Mouse (Mus musculus) embryo, embryonic 11 days (tissue): ENCODE measurements at regions not wholly inside any gene's neighbourhood (a gene's known extent, or its start where the extent isn't known, plus 50 kb on each side); places are given as distances from the start of the nearest gene placed in this dataset.

Source experiments
- DNase-seq: peaks from one replicate; pipeline ENCODE4 v3.0.0-alpha.2; 2015

- DNase-seq: peak; percentile 57
Observed at GRCm38 (mm10) chr11:111583606-111584005, 517.6 kb downstream of the Kcnj2 start.

GRCm38 (mm10) chr11:111599456-111599855 is 533.5 kb downstream of the Kcnj2 start:
- DNase-seq: no peak

DNA sequence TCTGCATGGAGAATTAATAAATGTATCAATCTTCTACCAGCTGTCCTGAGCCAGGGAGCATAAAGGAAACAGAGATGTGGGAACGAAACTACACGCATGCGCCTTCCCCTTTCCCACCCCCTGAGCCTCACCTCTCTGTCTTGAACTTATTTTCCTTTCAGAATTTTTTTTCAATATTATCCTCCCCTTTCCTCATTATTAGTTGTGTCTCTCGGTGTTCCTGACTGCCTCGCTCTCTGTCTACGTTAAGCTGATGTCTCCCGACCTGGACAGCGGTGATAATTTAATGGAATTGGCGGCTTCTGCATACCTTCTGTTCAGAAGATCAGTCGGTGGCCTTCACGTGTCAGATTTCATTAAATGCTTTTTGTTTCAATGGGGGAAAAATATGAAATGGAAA is 539.2 kb downstream of the Kcnj2 start:
- no peak for DNase-seq

GRCm38 (mm10) chr11:111610522-111611015 is 544.6 kb downstream of the Kcnj2 start:
- DNase-seq: no peak

- DNase-seq: no peak
Observed at GRCm38 (mm10) chr11:111643603-111644002, 577.6 kb downstream of the Kcnj2 start.

- DNase-seq: peak; percentile 73
Observed at GRCm38 (mm10) chr11:111652882-111653281, 586.9 kb downstream of the Kcnj2 start.

DNA sequence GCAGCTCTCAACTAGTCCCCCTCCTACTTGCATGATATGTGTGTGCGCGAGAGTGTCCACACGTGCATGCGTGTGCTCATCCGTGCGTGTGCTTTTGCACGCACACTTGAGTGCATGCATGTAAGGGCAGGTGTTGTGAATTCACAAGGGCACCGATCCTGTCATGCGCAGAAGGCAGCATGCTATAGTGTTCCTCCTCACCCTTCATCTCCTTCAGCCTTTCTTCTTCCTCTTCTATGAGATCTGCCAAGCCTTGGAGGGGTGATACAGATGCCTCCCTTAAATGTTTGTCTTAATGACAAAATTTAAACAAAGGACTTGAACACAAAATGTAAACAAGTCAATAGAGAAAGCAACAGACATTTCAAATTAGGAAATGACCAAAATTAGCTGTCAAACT is 591.8 kb downstream of the Kcnj2 start:
- no peak for DNase-seq

DNA sequence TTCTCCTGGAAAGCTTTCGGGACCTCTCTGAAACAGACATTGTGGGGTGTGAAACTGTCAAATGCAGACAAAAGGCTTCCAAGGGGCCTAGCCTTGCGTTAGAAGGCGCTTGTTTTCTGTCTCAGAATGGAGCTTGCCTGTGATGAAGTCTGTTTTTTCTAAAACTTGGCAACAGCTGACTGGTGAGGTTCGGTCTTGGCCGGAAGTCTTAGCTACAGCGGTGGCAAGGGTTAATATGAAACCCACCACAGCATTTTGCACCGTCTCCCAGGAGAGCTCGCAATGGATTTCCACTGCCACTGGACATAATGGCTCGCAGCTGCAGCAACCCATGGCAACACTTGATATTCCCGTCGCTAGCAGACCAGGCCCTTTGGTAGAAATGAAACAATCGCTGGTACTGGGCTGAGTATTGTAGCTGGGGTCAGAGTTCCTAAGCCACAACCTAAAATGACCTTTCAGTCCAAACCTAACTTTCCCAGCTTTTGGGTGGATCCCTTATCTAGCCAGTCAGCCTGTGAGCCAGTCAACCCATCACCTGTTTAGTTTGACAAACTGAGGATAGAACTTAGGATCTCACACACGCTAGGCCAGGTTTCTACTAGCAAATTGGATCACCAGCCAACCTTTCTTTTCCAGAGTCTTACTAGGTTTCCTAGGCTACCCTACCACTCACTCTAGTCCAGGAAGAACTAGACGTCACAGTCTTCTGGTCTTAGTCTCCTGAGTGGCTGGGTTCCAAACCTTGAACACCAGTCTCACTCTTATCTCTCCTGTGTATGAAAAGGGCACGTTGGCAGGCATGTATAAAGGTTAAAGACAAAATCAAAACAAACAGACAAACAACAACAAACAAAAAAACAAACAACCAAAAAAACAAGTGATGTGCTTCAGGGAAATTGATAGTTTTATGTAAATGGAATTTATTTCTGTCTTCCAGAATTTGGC is 592.7 kb downstream of the Kcnj2 start:
- DNase-seq: peak; percentile 76

DNA sequence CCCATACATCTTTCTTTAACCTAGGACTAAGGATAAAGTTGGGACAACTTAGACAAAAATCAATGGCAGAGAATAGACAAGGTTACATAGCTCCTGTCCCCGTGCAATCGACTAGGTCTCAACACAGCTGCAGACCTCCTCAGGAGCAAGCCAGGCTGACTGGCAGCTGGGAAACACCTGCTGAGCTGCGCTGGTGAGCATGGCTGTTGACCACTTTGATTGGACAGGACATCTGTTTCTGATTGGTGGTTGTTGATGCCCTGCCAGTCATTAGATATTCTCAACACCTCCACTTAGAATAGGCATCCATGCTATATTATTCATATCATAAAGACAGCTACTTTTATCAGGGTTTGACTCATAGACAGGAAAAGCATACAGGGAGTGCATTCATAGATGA is 597.3 kb downstream of the Kcnj2 start:
- peak; percentile 35 for DNase-seq

GRCm38 (mm10) chr11:111666336-111666735 is 600.4 kb downstream of the Kcnj2 start:
- DNase-seq: peak; percentile 44

DNA sequence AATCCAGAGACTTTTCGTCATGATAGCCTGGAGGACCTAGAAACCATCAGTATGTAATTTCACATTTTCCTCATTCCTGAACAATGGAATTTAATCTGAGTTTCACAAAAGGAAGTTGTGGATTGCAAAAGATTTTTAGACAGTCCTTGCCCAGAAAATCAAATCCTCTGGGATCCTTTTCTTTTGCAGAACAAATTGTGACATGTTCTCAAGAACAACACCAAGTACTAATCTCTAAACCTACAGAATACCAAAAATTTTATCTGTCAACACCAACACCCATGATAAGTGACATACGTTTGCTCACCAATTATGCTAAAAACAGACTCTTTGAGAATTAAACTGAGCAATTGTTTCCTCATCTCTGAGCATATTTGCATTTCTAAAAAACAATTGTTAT is 605.9 kb downstream of the Kcnj2 start:
- DNase-seq: no peak

GRCm38 (mm10) chr11:111675673-111676072 is 609.7 kb downstream of the Kcnj2 start:
- no peak for DNase-seq

GRCm38 (mm10) chr11:111682341-111682740 is 616.4 kb downstream of the Kcnj2 start:
- DNase-seq: no peak

DNA sequence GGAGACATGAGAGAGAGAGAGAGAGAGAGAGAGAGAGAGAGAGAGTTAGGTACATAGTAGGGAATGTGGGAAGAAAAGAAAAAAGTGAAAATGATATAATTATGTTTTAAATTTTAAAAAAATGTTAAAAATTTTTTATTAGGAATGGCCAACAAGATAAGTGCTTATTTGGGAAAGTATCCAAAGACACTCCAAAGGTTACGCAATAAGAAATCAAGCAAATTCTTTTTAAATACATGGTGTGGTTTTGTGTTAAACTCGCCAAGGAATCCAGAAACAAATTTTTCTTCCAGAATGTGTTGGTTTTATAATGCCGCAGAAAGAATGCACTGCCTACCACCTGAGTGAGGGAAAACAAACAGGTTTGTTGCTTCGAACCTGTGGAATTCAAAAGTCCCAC is 617.9 kb downstream of the Kcnj2 start:
- no peak for DNase-seq

DNA sequence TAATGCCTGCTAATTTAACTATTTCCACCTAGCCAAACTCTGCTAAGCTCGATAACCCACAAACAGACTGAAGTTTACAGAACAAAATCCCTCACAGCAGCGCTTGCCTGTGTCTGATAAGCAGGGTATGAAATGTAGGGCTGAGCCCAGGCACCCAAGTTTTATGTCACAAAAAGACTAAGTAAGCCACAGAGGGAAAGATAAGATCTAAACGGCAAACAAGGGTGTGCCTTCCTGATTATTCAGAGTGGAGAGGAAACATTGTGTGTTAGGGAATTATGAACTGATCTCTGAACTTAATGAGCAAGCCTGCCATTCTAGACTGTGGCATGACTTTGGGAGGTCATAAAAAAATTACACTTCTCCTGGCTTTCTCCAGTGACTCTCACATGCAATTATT is 621.8 kb downstream of the Kcnj2 start:
- DNase-seq: no peak

- no peak for DNase-seq
Observed at GRCm38 (mm10) chr11:111688186-111688860, 622.4 kb downstream of the Kcnj2 start.

GRCm38 (mm10) chr11:111689899-111690298 is 623.9 kb downstream of the Kcnj2 start:
- no peak for DNase-seq

DNA sequence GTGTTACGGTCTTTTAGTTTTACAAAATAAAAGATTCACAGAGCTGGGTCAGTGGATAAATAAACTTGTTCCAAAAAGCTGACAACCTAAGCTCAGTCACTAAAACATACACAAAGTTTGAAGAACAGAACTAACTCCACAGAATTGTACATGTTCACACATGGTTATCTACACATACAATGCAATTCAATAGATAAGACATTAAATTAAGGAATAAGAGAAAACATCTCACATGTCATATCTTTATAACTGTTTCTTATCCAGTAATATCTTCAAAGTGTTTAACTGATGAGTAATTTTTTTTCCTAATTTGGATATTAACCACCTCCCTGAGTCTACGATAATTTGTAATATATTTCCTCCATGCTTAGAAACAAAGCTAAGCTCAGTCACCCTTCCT is 625.5 kb downstream of the Kcnj2 start:
- no peak for DNase-seq

- no peak for DNase-seq
Observed at GRCm38 (mm10) chr11:111696668-111697067, 630.7 kb downstream of the Kcnj2 start.

DNA sequence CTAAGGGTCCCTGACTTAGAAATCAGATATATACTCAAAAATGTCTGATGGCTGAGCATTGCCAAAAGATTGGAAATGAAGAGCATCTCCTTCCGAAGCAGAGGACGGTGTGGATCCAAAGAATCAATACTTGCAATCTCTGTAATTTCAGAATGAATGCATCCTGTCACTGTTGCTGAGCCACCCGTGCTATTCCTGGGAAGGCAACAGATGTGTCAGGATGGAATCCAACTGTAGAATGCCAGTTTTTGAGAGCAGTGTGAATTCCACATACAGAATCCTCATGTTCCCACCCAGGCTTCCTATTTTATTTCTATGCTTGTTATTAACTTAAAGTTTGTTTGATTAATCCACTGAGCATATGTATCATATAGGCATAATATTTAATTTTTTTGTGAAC is 633.9 kb downstream of the Kcnj2 start:
- no peak for DNase-seq

DNA sequence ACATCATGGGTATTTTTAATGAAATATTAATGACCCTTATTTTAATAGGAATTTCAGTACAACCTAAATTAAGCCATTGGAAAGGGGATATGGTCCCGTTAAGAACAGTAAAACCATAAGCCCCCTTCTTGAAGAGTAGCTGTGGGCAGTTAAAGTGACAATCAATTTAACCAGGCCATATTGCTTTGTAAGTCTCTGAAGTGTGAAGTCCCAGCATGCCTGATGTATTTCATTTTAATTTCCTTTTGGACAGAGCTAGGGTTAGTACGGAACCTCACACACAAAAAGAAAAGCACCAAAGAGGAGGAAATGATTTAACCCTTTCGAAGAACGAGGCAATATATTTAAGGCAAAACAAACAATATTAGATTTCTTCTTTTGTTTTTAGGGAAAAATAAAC is 640.9 kb downstream of the Kcnj2 start:
- DNase-seq: no peak

DNA sequence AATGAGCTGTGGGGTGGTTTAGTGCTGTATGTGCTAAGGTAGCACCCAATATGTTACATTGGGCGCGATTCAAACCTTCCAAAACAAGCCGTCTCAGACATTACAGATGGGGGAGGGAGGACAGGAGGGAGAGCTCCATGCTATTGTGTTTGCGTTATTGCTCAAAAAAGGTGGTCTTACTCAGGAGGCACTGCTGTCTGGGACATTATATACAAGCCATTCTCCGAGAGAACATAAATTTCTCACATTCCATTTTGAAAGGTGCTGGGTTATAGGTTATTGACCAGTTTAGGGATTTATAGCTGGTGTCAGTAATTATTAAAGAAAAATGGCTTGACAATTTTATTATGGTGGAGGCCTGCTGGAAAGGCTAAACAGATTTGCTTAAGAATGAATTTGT is 649.4 kb downstream of the Kcnj2 start:
- DNase-seq: no peak

GRCm38 (mm10) chr11:111722276-111722675 is 656.3 kb downstream of the Kcnj2 start:
- no peak for DNase-seq

- no peak for DNase-seq
Observed at GRCm38 (mm10) chr11:111728148-111728547, 662.2 kb downstream of the Kcnj2 start.
